Mouse (Mus musculus) thymus, adult 2 months (tissue): ENCODE data around the gene Zkscan14.

Experiments
- CTCF ChIP-seq: fragments of 200-500 bp; IDR thresholded peaks from 2 replicates; pipeline ENCODE4 v1.5.1; 2012; ENCODE audit warnings: mild to moderate bottlenecking, control low read depth, low read length, moderate library complexity, borderline replicate concordance; ENCODE audit not compliant: control insufficient read depth, poor library complexity, insufficient read depth; ENCODE audit errors: extremely low read depth
- POLR2A ChIP-seq: fragments of 200-500 bp; IDR thresholded peaks from 2 replicates; pipeline ENCODE4 v1.6.1; 2012; ENCODE audit warnings: mild to moderate bottlenecking, low read length, control low read depth, moderate library complexity; ENCODE audit not compliant: control insufficient read depth, poor library complexity, insufficient read depth; ENCODE audit errors: extremely low read depth

DNA sequence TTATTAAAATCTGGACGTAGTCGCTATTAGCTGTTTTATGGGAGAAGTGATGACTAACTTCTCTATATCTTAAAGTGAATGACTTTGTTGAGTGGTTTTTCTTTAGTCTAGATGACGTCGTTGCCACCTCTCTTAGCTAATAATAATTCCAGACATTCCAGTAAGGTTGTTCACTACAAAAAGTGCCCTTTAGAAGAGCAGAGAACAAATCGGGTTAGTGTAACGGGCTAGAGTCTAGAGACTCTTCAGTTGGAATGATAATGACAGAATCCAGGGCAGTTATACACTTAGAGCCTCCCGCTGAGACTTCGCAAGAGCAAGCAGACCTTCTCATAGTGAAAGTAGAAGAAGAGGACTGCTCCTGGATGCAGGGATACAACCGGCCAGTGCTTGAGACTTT, 3.4 kb upstream of the Zkscan14 start:
- TF ChIP-seq CTCF (no peak), POLR2A (no peak)
